Mouse (Mus musculus): ENCODE measurements around the gene Cdk17.

Cdk17 gene

GRCm38 (mm10) chr10:93168067-93168466 lies 7.4 kb downstream of the Cdk17 start:
- DNase-seq (ENCODE audit: low spot score in 2 of 2), result no peak

- no peak for DNase-seq (ENCODE audit: low spot score in 2 of 2)
These were observed 10.6 kb downstream of the Cdk17 start for GRCm38 (mm10) chr10:93171182-93171855.

- no peak for DNase-seq (ENCODE audit: low spot score in 2 of 2)
These were observed 16.8 kb downstream of the Cdk17 start for GRCm38 (mm10) chr10:93177471-93177870.

GRCm38 (mm10) chr10:93177874-93178273 lies 17.2 kb downstream of the Cdk17 start:
- DNase-seq (ENCODE audit: low spot score in 2 of 2), result no peak

- DNase-seq (ENCODE audit: low spot score in 2 of 2), result no peak
These were observed 18.0 kb downstream of the Cdk17 start for GRCm38 (mm10) chr10:93178662-93179061.

GRCm38 (mm10) chr10:93179669-93180460 lies 19.2 kb downstream of the Cdk17 start:
- DNase-seq (ENCODE audit: low spot score in 2 of 2), result no peak

GRCm38 (mm10) chr10:93184351-93184976 lies 23.8 kb downstream of the Cdk17 start:
- DNase-seq (ENCODE audit: low spot score in 2 of 2), result no peak

- DNase-seq (ENCODE audit: low spot score in 2 of 2), result no peak
These were observed 27.8 kb downstream of the Cdk17 start for GRCm38 (mm10) chr10:93188440-93188999.

GRCm38 (mm10) chr10:93190475-93191262 lies 30.0 kb downstream of the Cdk17 start:
- no peak for DNase-seq (ENCODE audit: low spot score in 2 of 2)

GRCm38 (mm10) chr10:93197092-93197491 lies 36.4 kb downstream of the Cdk17 start:
- no peak for DNase-seq (ENCODE audit: low spot score in 2 of 2)

- no peak for DNase-seq (ENCODE audit: low spot score in 2 of 2)
These were observed 38.3 kb downstream of the Cdk17 start for GRCm38 (mm10) chr10:93198958-93199357.

GRCm38 (mm10) chr10:93201846-93202458 lies 41.3 kb downstream of the Cdk17 start:
- no peak for DNase-seq (ENCODE audit: low spot score in 2 of 2)

GRCm38 (mm10) chr10:93205287-93205956 lies 44.7 kb downstream of the Cdk17 start:
- DNase-seq (ENCODE audit: low spot score in 2 of 2), result no peak

- no peak for DNase-seq (ENCODE audit: low spot score in 2 of 2)
These were observed 46.5 kb downstream of the Cdk17 start for GRCm38 (mm10) chr10:93207176-93207575.

GRCm38 (mm10) chr10:93212699-93213098 lies 52.0 kb downstream of the Cdk17 start:
- no peak for DNase-seq (ENCODE audit: low spot score in 2 of 2)

GRCm38 (mm10) chr10:93213339-93213738 lies 52.7 kb downstream of the Cdk17 start:
- no peak for DNase-seq (ENCODE audit: low spot score in 2 of 2)

GRCm38 (mm10) chr10:93214251-93214650 lies 53.6 kb downstream of the Cdk17 start:
- DNase-seq (ENCODE audit: low spot score in 2 of 2), result no peak

GRCm38 (mm10) chr10:93215051-93215763 lies 54.5 kb downstream of the Cdk17 start:
- no peak for DNase-seq (ENCODE audit: low spot score in 2 of 2)

GRCm38 (mm10) chr10:93225751-93226150 lies 65.1 kb downstream of the Cdk17 start:
- no peak for DNase-seq (ENCODE audit: low spot score in 2 of 2)

GRCm38 (mm10) chr10:93227921-93228320 lies 67.2 kb downstream of the Cdk17 start:
- DNase-seq (ENCODE audit: low spot score in 2 of 2), result no peak
